In the genomic region with DNA sequence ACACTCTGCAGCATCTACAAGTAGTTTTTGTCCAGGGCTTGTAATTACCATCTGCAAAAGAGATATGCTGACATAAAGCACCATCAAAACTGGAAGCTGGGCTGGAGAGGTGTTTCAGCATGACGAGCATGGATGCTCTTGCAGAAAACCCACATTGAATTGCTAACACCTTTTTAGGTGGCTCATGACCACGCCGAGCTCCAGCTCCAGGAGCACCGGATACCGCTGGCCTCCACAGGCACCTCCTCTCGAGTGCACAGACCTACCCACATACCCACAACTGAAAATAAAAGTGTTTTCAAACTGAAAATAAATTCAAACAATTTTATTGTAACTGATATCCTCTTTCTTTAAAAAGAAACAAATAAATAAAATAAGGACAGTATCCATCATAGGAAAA, we compare ENCODE assay signal across 27 mouse cellular contexts. TPM values are rescaled to one million over a fixed set of nuclear protein-coding genes. Genes with fewer than 3 reads are reported as not detected.
DNase-seq lines count a peak whose midpoint lies in the region; ATAC-seq lines count a peak whose summit lies in the region.
"Had no signal": no experiment of that assay in that cellular context is flagged by ENCODE, and none has a peak within 500 bp of the region (broad histone marks: within the 10 kb centered on the region; RNA-seq: fewer than 3 reads in every experiment).

No protein-coding gene starts in this region.

- DNase-seq in CD4-positive helper T cell, adult 2 months (ENCODE audit: low read depth, low spot score) = peak; percentile 69
- peak; percentile 77 for DNase-seq in induced T-regulatory cell, adult 2 months (ENCODE audit: low read depth)
- DNase-seq in gastrocnemius, postnatal 14 days = no peak
- DNase-seq in gastrocnemius, postnatal 25 days = no peak
- no peak for DNase-seq in left cerebral cortex, adult 11 months (ENCODE audit: low spot score)
- DNase-seq: adrenal gland, adult 8-10 months; adrenal gland, postnatal 25 days; B cell, adult 2 months; cerebellum, adult 11-12 months; cerebellum, adult 8-10 months; cerebellum, postnatal 10 days; gastrocnemius, adult 2 months; gastrocnemius, postnatal 36 days; heart, adult 11 months; heart, postnatal 14 days; heart, postnatal 4 days; kidney, adult 11 months; kidney, adult 8-10 months had no signal

- ATAC-seq in CD4-positive, CD25-positive, alpha-beta regulatory T cell, adult 4 months = peak; percentile 65
- ATAC-seq: forebrain, embryonic 13.5 days; forebrain, embryonic 16.5 days; hindbrain, postnatal 0 days; intestine, embryonic 15.5 days; Patski had no signal

- intact Hi-C loops in gastrocnemius, postnatal 14 days (cut with DNase I; ENCODE audit: low total_unique reads) = no loop called here

RNA-seq across cellular contexts. Expression of gene Aipl1, which starts 37.1 kb away (rescaled TPM):
- not detected for polyA plus RNA-seq in CD4-positive, CD25-positive, alpha-beta regulatory T cell, adult 4 months (2017; shearing (Covaris generic))
- total RNA-seq in gastrocnemius, postnatal 14 days (2021) = under 1 TPM in 1 of 2 experiments, not detected in 1; 0.13 TPM
- not detected for total RNA-seq in gastrocnemius, postnatal 25 days (2021)
- total RNA-seq: adrenal gland, adult 8-10 months; gastrocnemius, adult 2 months; gastrocnemius, postnatal 36 days; heart, postnatal 14 days; hindbrain, postnatal 0 days had no signal
- polyA plus RNA-seq: G1E; hindbrain, embryonic 11.5 days; hindbrain, embryonic 14.5 days had no signal

RNA-seq across cellular contexts. Expression of gene Pimreg, which starts 41.6 kb away (rescaled TPM):
- polyA plus RNA-seq in CD4-positive, CD25-positive, alpha-beta regulatory T cell, adult 4 months (2017; shearing (Covaris generic)) = 1 to 10 TPM; 1.8 to 5.1 TPM
- total RNA-seq in gastrocnemius, postnatal 14 days (2021) = 1 to 10 TPM; 3.9 to 5.6 TPM
- total RNA-seq in gastrocnemius, postnatal 25 days (2021) = under 1 TPM; 0.64 to 0.70 TPM
- total RNA-seq: G1E; gastrocnemius, adult 2 months had no signal
- polyA plus RNA-seq: G1E had no signal

Comparison
In these comparisons a context has a peak if more than half of its experiments do, and no peak if none do; other contexts are left out.
1. DNase-seq: peak in CD4-positive helper T cell, adult 2 months (single experiment) and induced T-regulatory cell, adult 2 months (single experiment); none in gastrocnemius, postnatal 14 days (single experiment), gastrocnemius, postnatal 25 days (single experiment) and left cerebral cortex, adult 11 months (single experiment).